Mouse (Mus musculus): ENCODE data around the gene Calhm2.
"Not testable (repeated sequence)": the region's sequence is repeated elsewhere in the genome, so short reads cannot be mapped to it uniquely, and the experiment has no call there.

Calhm2 gene

GRCm38 (mm10) chr19:47149854-47150253 lies 11.8 kb upstream of the Calhm2 start:
- DNase-seq = no peak

- DNase-seq = no peak
Measured at GRCm38 (mm10) chr19:47148267-47148847, 10.3 kb upstream of the Calhm2 start.

GRCm38 (mm10) chr19:47144154-47144553 lies 6.1 kb upstream of the Calhm2 start, which contains the start of gene Calhm1:
Gene Calhm1 (minus strand): TSS chr19:47144254.
- no peak for DNase-seq

- DNase-seq = no peak
Measured at GRCm38 (mm10) chr19:47142438-47142837, 4.3 kb upstream of the Calhm2 start.

- not testable (repeated sequence) for DNase-seq
Measured at GRCm38 (mm10) chr19:47139611-47140010, 1.5 kb upstream of the Calhm2 start.

GRCm38 (mm10) chr19:47137051-47137581 lies 978 bp downstream of the Calhm2 start:
- DNase-seq = peak; percentile 40

- no peak for DNase-seq
Measured at GRCm38 (mm10) chr19:47136170-47136569, 1.9 kb downstream of the Calhm2 start.

GRCm38 (mm10) chr19:47135568-47135967 lies 2.5 kb downstream of the Calhm2 start:
- DNase-seq = no peak

- no peak for DNase-seq
Measured at GRCm38 (mm10) chr19:47133161-47133560, 4.9 kb downstream of the Calhm2 start.

GRCm38 (mm10) chr19:47130551-47131125 lies 7.5 kb downstream of the Calhm2 start:
- no peak for DNase-seq

GRCm38 (mm10) chr19:47128835-47129234 lies 9.3 kb downstream of the Calhm2 start:
- DNase-seq = no peak

GRCm38 (mm10) chr19:47128164-47128563 lies 9.9 kb downstream of the Calhm2 start:
- no peak for DNase-seq

- no peak for DNase-seq
Measured at GRCm38 (mm10) chr19:47122802-47123201, 15.3 kb downstream of the Calhm2 start.

GRCm38 (mm10) chr19:47121054-47121453 lies 17.0 kb downstream of the Calhm2 start:
- no peak for DNase-seq

GRCm38 (mm10) chr19:47118634-47119033 lies 19.5 kb downstream of the Calhm2 start:
- no peak for DNase-seq

- no peak for DNase-seq
Measured at GRCm38 (mm10) chr19:47104641-47105271, 33.3 kb downstream of the Calhm2 start.

- DNase-seq = no peak
Measured at GRCm38 (mm10) chr19:47101080-47101479, 37.0 kb downstream of the Calhm2 start.

- peak; percentile 95 for DNase-seq
Measured at GRCm38 (mm10) chr19:47090550-47091156, 47.4 kb downstream of the Calhm2 start, which contains the start of the genes Usmg5 and Pdcd11. Gene Usmg5 (minus strand): TSS chr19:47090647. Gene Pdcd11 (plus strand): TSS chr19:47090768.

GRCm38 (mm10) chr19:47089718-47090525 lies 48.2 kb downstream of the Calhm2 start:
- DNase-seq = peak; percentile 51

GRCm38 (mm10) chr19:47088226-47088625 lies 49.9 kb downstream of the Calhm2 start:
- DNase-seq = peak; percentile 60

GRCm38 (mm10) chr19:47067924-47068611 lies 70.0 kb downstream of the Calhm2 start:
- peak; percentile 82 for DNase-seq
